Mouse (Mus musculus): ENCODE results near the gene Coro2a. TPM values are rescaled to one million over a fixed set of nuclear protein-coding genes. Genes with fewer than 3 reads are reported as not detected.

Gene Coro2a
- total and polyA plus RNA-seq, 3 experiments = 0.39 to 2.1 (median 0.43) TPM

- Histone ChIP-seq H3K4me1 (ENCODE audit: control insufficient read depth, insufficient read depth, low read length) (no peaks in the 10 kb centered on the region), H3K9ac (ENCODE audit: low read depth, low read length) (no peak overlapping the region), H3K4me3 (no peak overlapping the region), H3K27ac (no peak overlapping the region), H3K27me3 (ENCODE audit: control insufficient read depth, insufficient read depth, low read length) (no peaks in the 10 kb centered on the region), H3K79me2 (replicated peaks; ENCODE audit: control insufficient read depth, insufficient read depth, low read length) (no peaks in the 10 kb centered on the region), H3K36me3 (ENCODE audit: control insufficient read depth, insufficient read depth, low read length) (no peaks in the 10 kb centered on the region)
- DNase-seq = no peak
- intact Hi-C loops (cut with DNase I) = no loop called here
- TF ChIP-seq EP300 (IDR thresholded peaks at IDR 0.05; ENCODE audit: insufficient read depth, low read depth, low read length) = no peak
- TF ChIP-seq CTCF (IDR thresholded peaks at IDR 0.05) = no peak
- no peak for TF ChIP-seq POLR2A (IDR thresholded peaks at IDR 0.05; ENCODE audit: insufficient read depth, low read depth, low read length)
- WGBS = 95% methylated on average over 14 of the region's 14 CpGs
Measured at GRCm38 (mm10) chr4:46562841-46563240, 39.2 kb downstream of the Coro2a start.

- H3K9ac ChIP-seq (ENCODE audit: low read depth, low read length) = no peak overlapping the region
- no peaks in the 10 kb centered on the region for H3K36me3 ChIP-seq (ENCODE audit: control insufficient read depth, insufficient read depth, low read length)
- 68% methylated on average over 5 of the region's 5 CpGs for WGBS
- TF ChIP-seq POLR2A (IDR thresholded peaks at IDR 0.05; ENCODE audit: insufficient read depth, low read depth, low read length) (no peak), EP300 (IDR thresholded peaks at IDR 0.05; ENCODE audit: insufficient read depth, low read depth, low read length) (no peak), CTCF (IDR thresholded peaks at IDR 0.05) (no peak)
- intact Hi-C loops (cut with DNase I) = no loop called here
- no peaks in the 10 kb centered on the region for H3K27me3 ChIP-seq (ENCODE audit: control insufficient read depth, insufficient read depth, low read length)
- no peaks in the 10 kb centered on the region for H3K79me2 ChIP-seq (replicated peaks; ENCODE audit: control insufficient read depth, insufficient read depth, low read length)
- H3K4me3 ChIP-seq = no peak overlapping the region
- no peak overlapping the region for H3K27ac ChIP-seq
- H3K4me1 ChIP-seq (ENCODE audit: control insufficient read depth, insufficient read depth, low read length) = no peaks in the 10 kb centered on the region
- no peak for DNase-seq
Measured at GRCm38 (mm10) chr4:46562037-46562436, 40.0 kb downstream of the Coro2a start.

- H3K4me1 ChIP-seq (ENCODE audit: control insufficient read depth, insufficient read depth, low read length) = no peaks in the 10 kb centered on the region
- no peak overlapping the region for H3K4me3 ChIP-seq
- H3K9ac ChIP-seq (ENCODE audit: low read depth, low read length) = no peak overlapping the region
- intact Hi-C loops (cut with DNase I) = no loop called here
- TF ChIP-seq POLR2A (IDR thresholded peaks at IDR 0.05; ENCODE audit: insufficient read depth, low read depth, low read length) (no peak), CTCF (IDR thresholded peaks at IDR 0.05) (no peak), EP300 (IDR thresholded peaks at IDR 0.05; ENCODE audit: insufficient read depth, low read depth, low read length) (no peak)
- no peak overlapping the region for H3K27ac ChIP-seq
- no peaks in the 10 kb centered on the region for H3K27me3 ChIP-seq (ENCODE audit: control insufficient read depth, insufficient read depth, low read length)
- DNase-seq = no peak
- no peaks in the 10 kb centered on the region for H3K36me3 ChIP-seq (ENCODE audit: control insufficient read depth, insufficient read depth, low read length)
- 74% methylated on average over 14 of the region's 14 CpGs for WGBS
- H3K79me2 ChIP-seq (replicated peaks; ENCODE audit: control insufficient read depth, insufficient read depth, low read length) = no peaks in the 10 kb centered on the region
Measured at GRCm38 (mm10) chr4:46560069-46560705, 41.8 kb downstream of the Coro2a start.

- no peaks in the 10 kb centered on the region for H3K4me1 ChIP-seq (ENCODE audit: control insufficient read depth, insufficient read depth, low read length)
- 62% methylated on average over 22 of the region's 22 CpGs for WGBS
- H3K27ac ChIP-seq = no peak overlapping the region
- intact Hi-C loops (cut with DNase I) = no loop called here
- no peak overlapping the region for H3K9ac ChIP-seq (ENCODE audit: low read depth, low read length)
- DNase-seq = no peak
- no peaks in the 10 kb centered on the region for H3K79me2 ChIP-seq (replicated peaks; ENCODE audit: control insufficient read depth, insufficient read depth, low read length)
- H3K36me3 ChIP-seq (ENCODE audit: control insufficient read depth, insufficient read depth, low read length) = no peaks in the 10 kb centered on the region
- H3K27me3 ChIP-seq (ENCODE audit: control insufficient read depth, insufficient read depth, low read length) = no peaks in the 10 kb centered on the region
- no peak for TF ChIP-seq CTCF (IDR thresholded peaks at IDR 0.05)
- no peak for TF ChIP-seq POLR2A (IDR thresholded peaks at IDR 0.05; ENCODE audit: insufficient read depth, low read depth, low read length)
- no peak for TF ChIP-seq EP300 (IDR thresholded peaks at IDR 0.05; ENCODE audit: insufficient read depth, low read depth, low read length)
- H3K4me3 ChIP-seq = no peak overlapping the region
Measured at GRCm38 (mm10) chr4:46558672-46559667, 43.0 kb downstream of the Coro2a start.

GRCm38 (mm10) chr4:46556933-46557332 lies 45.1 kb downstream of the Coro2a start:
- Histone ChIP-seq H3K27ac (no peak overlapping the region), H3K4me1 (ENCODE audit: control insufficient read depth, insufficient read depth, low read length) (no peaks in the 10 kb centered on the region), H3K36me3 (ENCODE audit: control insufficient read depth, insufficient read depth, low read length) (no peaks in the 10 kb centered on the region), H3K27me3 (ENCODE audit: control insufficient read depth, insufficient read depth, low read length) (no peaks in the 10 kb centered on the region), H3K79me2 (replicated peaks; ENCODE audit: control insufficient read depth, insufficient read depth, low read length) (no peaks in the 10 kb centered on the region), H3K9ac (ENCODE audit: low read depth, low read length) (no peak overlapping the region), H3K4me3 (no peak overlapping the region)
- no peak for TF ChIP-seq EP300 (IDR thresholded peaks at IDR 0.05; ENCODE audit: insufficient read depth, low read depth, low read length)
- no peak for TF ChIP-seq POLR2A (IDR thresholded peaks at IDR 0.05; ENCODE audit: insufficient read depth, low read depth, low read length)
- no peak for TF ChIP-seq CTCF (IDR thresholded peaks at IDR 0.05)
- WGBS = 63% methylated on average over 3 of the region's 3 CpGs
- no peak for DNase-seq
- intact Hi-C loops (cut with DNase I) = no loop called here

- Histone ChIP-seq H3K9ac (ENCODE audit: low read depth, low read length) (no peak overlapping the region), H3K79me2 (replicated peaks; ENCODE audit: control insufficient read depth, insufficient read depth, low read length) (no peaks in the 10 kb centered on the region), H3K36me3 (ENCODE audit: control insufficient read depth, insufficient read depth, low read length) (no peaks in the 10 kb centered on the region), H3K4me3 (no peak overlapping the region), H3K4me1 (ENCODE audit: control insufficient read depth, insufficient read depth, low read length) (no peaks in the 10 kb centered on the region), H3K27me3 (ENCODE audit: control insufficient read depth, insufficient read depth, low read length) (no peaks in the 10 kb centered on the region), H3K27ac (no peak overlapping the region)
- no peak for DNase-seq
- TF ChIP-seq POLR2A (IDR thresholded peaks at IDR 0.05; ENCODE audit: insufficient read depth, low read depth, low read length) = no peak
- TF ChIP-seq CTCF (IDR thresholded peaks at IDR 0.05) = no peak
- TF ChIP-seq EP300 (IDR thresholded peaks at IDR 0.05; ENCODE audit: insufficient read depth, low read depth, low read length) = no peak
- WGBS = 87% methylated on average over 9 of the region's 9 CpGs
- intact Hi-C loops (cut with DNase I) = no loop called here
Measured at GRCm38 (mm10) chr4:46555762-46556161, 46.2 kb downstream of the Coro2a start.

Data from heart, adult 2 months (tissue).